Mouse (Mus musculus) myocyte (in vitro differentiated cells): Measurements from ENCODE around the gene Cep164. TPM values are rescaled to one million over a fixed set of nuclear protein-coding genes. Genes with fewer than 3 reads are reported as not detected.

Experiments used
- H3K27me3 ChIP-seq: one replicate; pipeline ENCODE4 v1.6.1; 2011; ENCODE audit not compliant: control insufficient read depth, insufficient read depth, insufficient read length
- H3K36me3 ChIP-seq: one replicate; pipeline ENCODE4 v1.6.1; 2011; ENCODE audit not compliant: control insufficient read depth, insufficient read depth
- H3K4me2 ChIP-seq: one replicate; pipeline ENCODE4 v1.6.1; 2011; ENCODE audit warnings: low read depth, control low read depth
- H3K4me3 ChIP-seq: one replicate; pipeline ENCODE4 v1.5.1; 2011; ENCODE audit warnings: mild to moderate bottlenecking, control low read depth, moderate library complexity
- H3K79me2 ChIP-seq: one replicate; pipeline ENCODE4 v1.6.1; 2011; ENCODE audit not compliant: control insufficient read depth, insufficient read depth
- H3ac ChIP-seq: one replicate; pipeline ENCODE4 v1.6.1; 2011; ENCODE audit not compliant: control insufficient read depth, insufficient read length
- CEBPB ChIP-seq: IDR thresholded peaks from 2 replicates; pipeline ENCODE4 v1.6.1; 2011; ENCODE audit warnings: mild to moderate bottlenecking, moderate library complexity; ENCODE audit not compliant: poor library complexity, insufficient read depth, severe bottlenecking
- E2F4 ChIP-seq: IDR thresholded peaks from one replicate; pipeline ENCODE4 v1.6.1; 2011; ENCODE audit warnings: mild to moderate bottlenecking, control low read depth, moderate library complexity; ENCODE audit not compliant: insufficient read depth
- MAX ChIP-seq: IDR thresholded peaks from one replicate; pipeline ENCODE4 v1.6.1; 2011; ENCODE audit warnings: low read depth, mild to moderate bottlenecking, control low read depth
- MYOD1 ChIP-seq, 3 experiments: IDR thresholded peaks; one replicate each; pipeline ENCODE4 v1.6.1; 2011; ENCODE audit warnings: control low read depth in 2 of 3, low read depth in 2 of 3, mild to moderate bottlenecking in 2 of 3, moderate library complexity in 1 of 3; ENCODE audit not compliant: insufficient read length in 2 of 3, control insufficient read depth in 1 of 3
- MYOG ChIP-seq, 3 experiments: IDR thresholded peaks; one replicate each; pipeline ENCODE4 v1.6.1; 2011; ENCODE audit warnings: control low read depth in 2 of 3, low read depth in 2 of 3, mild to moderate bottlenecking in 2 of 3; ENCODE audit not compliant: insufficient read length in 2 of 3, control insufficient read depth in 1 of 3, insufficient read depth in 1 of 3
- POLR2A ChIP-seq: IDR thresholded peaks from one replicate; pipeline ENCODE4 v1.6.1; 2011; ENCODE audit warnings: low read depth, mild to moderate bottlenecking, control low read depth, moderate library complexity; ENCODE audit not compliant: insufficient read length
- POLR2AphosphoS2 ChIP-seq: IDR thresholded peaks from one replicate; pipeline ENCODE4 v1.6.1; 2011; ENCODE audit warnings: low read depth, control low read depth; ENCODE audit not compliant: insufficient read length
- REST ChIP-seq: IDR thresholded peaks from one replicate; pipeline ENCODE4 v1.6.1; 2011; ENCODE audit warnings: mild to moderate bottlenecking, control low read depth, moderate library complexity; ENCODE audit not compliant: insufficient read depth, insufficient read length
- SRF ChIP-seq: IDR thresholded peaks from one replicate; pipeline ENCODE4 v1.6.1; 2011; ENCODE audit warnings: low read depth; ENCODE audit not compliant: control insufficient read depth, insufficient read length
- TCF12 ChIP-seq: IDR thresholded peaks from one replicate; pipeline ENCODE4 v1.6.1; 2011; ENCODE audit warnings: mild to moderate bottlenecking, control low read depth; ENCODE audit not compliant: poor library complexity, insufficient read depth, severe bottlenecking
- TCF3 ChIP-seq: IDR thresholded peaks from one replicate; pipeline ENCODE4 v1.6.1; 2011; ENCODE audit warnings: low read depth, control low read depth; ENCODE audit not compliant: insufficient read length
- USF1 ChIP-seq: IDR thresholded peaks from one replicate; pipeline ENCODE4 v1.6.1; 2011; ENCODE audit warnings: low read depth, mild to moderate bottlenecking, control low read depth, moderate library complexity
- polyA plus RNA-seq: library from polyadenylated mRNA; unstranded; fragments of >200 nt; fragmentation: generic; extraction: Trizol; gene quantifications from one replicate; pipeline ENCODE4 v1.2.1, GENCODE M21; 2012; ENCODE audit warnings: missing spikeins

Cep164 gene
- polyA plus RNA-seq, 1 experiment = 7.7 TPM

GRCm38 (mm10) chr9:45739001-45739701, 89.3 kb downstream of the Cep164 start:
- no peak overlapping the region for H3K4me3 ChIP-seq
- H3K4me2 ChIP-seq = no peak overlapping the region
- no peaks in the 10 kb centered on the region for H3K79me2 ChIP-seq
- TF ChIP-seq USF1 = no peak
- no peak for TF ChIP-seq E2F4
- no peak for TF ChIP-seq REST
- TF ChIP-seq POLR2AphosphoS2 = no peak
- no peak for TF ChIP-seq CEBPB
- no peak for TF ChIP-seq MYOG (IDR thresholded peaks at IDR 0.05; ENCODE audit: control insufficient read depth in 1 of 3, insufficient read depth in 1 of 3, insufficient read length in 2 of 3, low read depth in 2 of 3)
- TF ChIP-seq MAX = no peak
- TF ChIP-seq SRF = no peak
- no peak for TF ChIP-seq POLR2A
- H3ac ChIP-seq = no peak overlapping the region
- H3K36me3 ChIP-seq = no peaks in the 10 kb centered on the region
- H3K27me3 ChIP-seq = peaks cover 39% of the 10 kb centered on the region

- no peak overlapping the region for H3K4me3 ChIP-seq
- no peaks in the 10 kb centered on the region for H3K36me3 ChIP-seq
- H3K79me2 ChIP-seq = no peaks in the 10 kb centered on the region
- TF ChIP-seq MAX (no peak), TCF12 (no peak), MYOD1 (IDR thresholded peaks at IDR 0.05; ENCODE audit: control insufficient read depth in 1 of 3, insufficient read length in 2 of 3, low read depth in 2 of 3) (no peak), USF1 (no peak), SRF (no peak), CEBPB (no peak), E2F4 (no peak), MYOG (IDR thresholded peaks at IDR 0.05; ENCODE audit: control insufficient read depth in 1 of 3, insufficient read depth in 1 of 3, insufficient read length in 2 of 3, low read depth in 2 of 3) (no peak), TCF3 (no peak), POLR2A (no peak), POLR2AphosphoS2 (no peak), REST (no peak)
- H3ac ChIP-seq = no peak overlapping the region
- H3K4me2 ChIP-seq = no peak overlapping the region
- H3K27me3 ChIP-seq = peaks cover 5% of the 10 kb centered on the region
These were observed 95.2 kb downstream of the Cep164 start for GRCm38 (mm10) chr9:45733246-45733645.

GRCm38 (mm10) chr9:45731851-45732250, 96.6 kb downstream of the Cep164 start:
- H3ac ChIP-seq = no peak overlapping the region
- H3K79me2 ChIP-seq = no peaks in the 10 kb centered on the region
- H3K27me3 ChIP-seq = peaks cover 5% of the 10 kb centered on the region
- H3K4me2 ChIP-seq = no peak overlapping the region
- H3K4me3 ChIP-seq = no peak overlapping the region
- H3K36me3 ChIP-seq = no peaks in the 10 kb centered on the region
- TF ChIP-seq USF1 = no peak
- no peak for TF ChIP-seq E2F4
- TF ChIP-seq REST = no peak
- TF ChIP-seq POLR2AphosphoS2 = no peak

GRCm38 (mm10) chr9:45719997-45720396, 108.5 kb downstream of the Cep164 start:
- no peak overlapping the region for H3K4me3 ChIP-seq
- no peaks in the 10 kb centered on the region for H3K79me2 ChIP-seq
- no peak for TF ChIP-seq E2F4
- TF ChIP-seq POLR2AphosphoS2 = no peak
- no peak for TF ChIP-seq SRF
- TF ChIP-seq REST = no peak
- TF ChIP-seq MYOD1 (IDR thresholded peaks at IDR 0.05; ENCODE audit: control insufficient read depth in 1 of 3, insufficient read length in 2 of 3, low read depth in 2 of 3) = no peak
- no peak for TF ChIP-seq USF1
- H3ac ChIP-seq = no peak overlapping the region
- no peak overlapping the region for H3K4me2 ChIP-seq
- H3K36me3 ChIP-seq = no peaks in the 10 kb centered on the region
- H3K27me3 ChIP-seq = peaks cover 39% of the 10 kb centered on the region

Other genes starting within 250 kb of the Cep164 start
- gene Bace1, start 9.9 kb upstream of the Cep164 start, polyA plus RNA-seq = 14.5 TPM
- gene Pcsk7, start 77.8 kb upstream of the Cep164 start, polyA plus RNA-seq = 17.2 TPM
- 14.6 TPM for gene Rnf214, start 78.2 kb upstream of the Cep164 start, polyA plus RNA-seq
- 142 TPM for gene Tagln, start 107.4 kb upstream of the Cep164 start, polyA plus RNA-seq
- 59.9 TPM for gene Sidt2, start 126.6 kb upstream of the Cep164 start, polyA plus RNA-seq
- gene Pafah1b2, start 184.0 kb upstream of the Cep164 start, polyA plus RNA-seq = 86.8 TPM
- gene Sik3, start 184.1 kb upstream of the Cep164 start, polyA plus RNA-seq = 29.4 TPM